Mouse (Mus musculus) megakaryocyte, embryonic 14.5 days (primary cell): ENCODE results near the gene Smtnl1.

ENCODE experiments used
- FLI1 ChIP-seq: IDR thresholded peaks from 2 replicates; pipeline ENCODE4 v1.6.1; 2012; ENCODE audit warnings: low read length, inconsistent platforms, mixed read lengths
- GATA1 ChIP-seq: IDR thresholded peaks from 3 replicates; pipeline ENCODE4 v1.6.1; 2012; ENCODE audit warnings: mixed read lengths, low read length, inconsistent platforms, borderline replicate concordance

- TF ChIP-seq FLI1, result no peak
- TF ChIP-seq GATA1, result no peak
Measured at GRCm38 (mm10) chr2:84855732-84856131, 33.3 kb upstream of the Smtnl1 start.
